8 mouse cellular contexts compared by ENCODE assay signal in genomic region chr9:101077486-101077885, GRCm38 (mm10). TPM values are rescaled to one million over a fixed set of nuclear protein-coding genes. Genes with fewer than 3 reads are reported as not detected.
DNase-seq lines count a peak whose midpoint lies in the region; ATAC-seq and TF ChIP-seq lines count a peak whose summit lies in the region.

No protein-coding gene starts in this region.

- no peaks in the 10 kb centered on the region for H3K9me3 ChIP-seq in heart, embryonic 10.5 days
- no peaks in the 10 kb centered on the region for H3K9me3 ChIP-seq in E14TG2a.4 (ENCODE audit: low read length)
- H3K9me3 ChIP-seq in forebrain, postnatal 0 days (ENCODE audit: low read length) = no peaks in the 10 kb centered on the region
- no peaks in the 10 kb centered on the region for H3K9me3 ChIP-seq in liver, embryonic 16.5 days (replicated peaks; ENCODE audit: control insufficient read depth, low read length)

- peak overlapping the region; percentile 87 for H3K4me2 ChIP-seq in forebrain, postnatal 0 days (ENCODE audit: low read depth)
- peak overlapping the region; percentile 93 for H3K4me2 ChIP-seq in liver, embryonic 16.5 days (ENCODE audit: low read depth, low read length)

- no peak for TF ChIP-seq CTCF in E14TG2a.4 (conservative IDR thresholded peaks at IDR 0.05; ENCODE audit: low read length)
- TF ChIP-seq CTCF in forebrain, postnatal 0 days (IDR thresholded peaks at IDR 0.05; ENCODE audit: low read depth) = no peak

- H3K9ac ChIP-seq in forebrain, postnatal 0 days = peak overlapping the region; percentile 100
- H3K9ac ChIP-seq in liver, embryonic 16.5 days (ENCODE audit: low read depth, low read length) = peak overlapping the region; percentile 98

- 0 out of 2 replicates have a peak, but pooled peaks cover 7% of the 10 kb centered on the region for H3K36me3 ChIP-seq in heart, embryonic 10.5 days
- H3K36me3 ChIP-seq in E14TG2a.4 (ENCODE audit: insufficient read depth, low read length) = peaks cover 47% of the 10 kb centered on the region
- no peaks in the 10 kb centered on the region for H3K36me3 ChIP-seq in forebrain, postnatal 0 days (ENCODE audit: insufficient read depth)
- no peaks in the 10 kb centered on the region for H3K36me3 ChIP-seq in liver, embryonic 16.5 days (ENCODE audit: control insufficient read depth, insufficient read depth)

- intact Hi-C loops in heart, postnatal 14 days (cut with DNase I) = loop anchor here (5.0 to 10.0 kb wide), 2 partner anchors 80 to 433 kb away; no protein-coding TSS in a partner anchor

- no peak for DNase-seq in heart, embryonic 10.5 days (ENCODE audit: low spot score)
- DNase-seq in heart, postnatal 14 days = no peak
- no peak for DNase-seq in forebrain, postnatal 0 days
- DNase-seq in embryo, embryonic 10 days (ENCODE audit: low spot score) = no peak
- no peak for DNase-seq in cerebellum, postnatal 36 days

- peak overlapping the region; percentile 79 for H3K4me3 ChIP-seq in heart, embryonic 10.5 days
- H3K4me3 ChIP-seq in E14TG2a.4 (replicated peaks; ENCODE audit: low read length) = peak overlapping the region; percentile 94
- H3K4me3 ChIP-seq in forebrain, postnatal 0 days (ENCODE audit: low read depth, low read length) = peak overlapping the region; percentile 98
- peak overlapping the region; percentile 78 for H3K4me3 ChIP-seq in liver, embryonic 16.5 days (ENCODE audit: low read depth, low read length)

- peaks cover 25% of the 10 kb centered on the region for H3K4me1 ChIP-seq in heart, embryonic 10.5 days
- peaks cover 69% of the 10 kb centered on the region for H3K4me1 ChIP-seq in E14TG2a.4 (replicated peaks; ENCODE audit: low read depth, low read length)
- H3K4me1 ChIP-seq in forebrain, postnatal 0 days (ENCODE audit: insufficient read depth) = peaks cover 30% of the 10 kb centered on the region
- peaks cover 34% of the 10 kb centered on the region for H3K4me1 ChIP-seq in liver, embryonic 16.5 days (ENCODE audit: control insufficient read depth, low read depth, low read length)

- no peaks in the 10 kb centered on the region for H3K27me3 ChIP-seq in heart, embryonic 10.5 days (ENCODE audit: insufficient read depth, poor library complexity, severe bottlenecking)
- H3K27me3 ChIP-seq in E14TG2a.4 (ENCODE audit: insufficient read depth, low read length) = no peaks in the 10 kb centered on the region
- H3K27me3 ChIP-seq in forebrain, postnatal 0 days (ENCODE audit: insufficient read depth, low read length) = no peaks in the 10 kb centered on the region
- no peaks in the 10 kb centered on the region for H3K27me3 ChIP-seq in liver, embryonic 16.5 days (ENCODE audit: control insufficient read depth, insufficient read depth, low read depth, low read length)

- H3K27ac ChIP-seq in heart, embryonic 10.5 days = no peak overlapping the region
- H3K27ac ChIP-seq in forebrain, postnatal 0 days (ENCODE audit: low read depth, low read length) = no peak overlapping the region
- no peak overlapping the region for H3K27ac ChIP-seq in liver, embryonic 16.5 days (ENCODE audit: low read length)

- ATAC-seq in forebrain, postnatal 0 days = no peak
- no peak for ATAC-seq in liver, embryonic 16.5 days (ENCODE audit: low read depth)
- ATAC-seq in megakaryocyte-erythroid progenitor cell, adult 5-6 weeks (replicated peaks; ENCODE audit: low FRiP score, low TSS enrichment, poor library complexity, severe bottlenecking) = no peak

RNA-seq across cellular contexts. Expression of gene Msl2, which starts 3.6 kb away (rescaled TPM):
- polyA plus RNA-seq in heart, embryonic 10.5 days (2016; fragmentation: Nextera tagmentation; extraction: Ambion mirVana) = 3.2 and 3.7 TPM in 2 replicates
- 10 to 100 TPM; 33.6 to 34.1 TPM for total RNA-seq in heart, postnatal 14 days (2021)
- total RNA-seq in forebrain, postnatal 0 days (2014; rRNA removed) = 27.0 and 33.9 TPM in 2 replicates
- 3.6 and 4.9 TPM in 2 replicates for polyA plus RNA-seq in forebrain, postnatal 0 days (2015; fragmentation: Nextera tagmentation; extraction: Ambion mirVana)
- polyA plus RNA-seq in liver, embryonic 16.5 days (2015; fragmentation: Nextera tagmentation; extraction: Ambion mirVana) = 1.6 and 1.7 TPM in 2 replicates
- total RNA-seq in megakaryocyte-erythroid progenitor cell, adult 5-6 weeks (2014; fragmentation: Nextera tagmentation) = 50.4 and 86.2 TPM in 2 replicates
- 50.3 and 52.2 TPM in 2 replicates for total RNA-seq in megakaryocyte-erythroid progenitor cell, adult 5-6 weeks (2017)

RNA-seq across cellular contexts. Expression of gene Pccb, which starts 42.8 kb away (rescaled TPM):
- polyA plus RNA-seq in heart, embryonic 10.5 days (2016; fragmentation: Nextera tagmentation; extraction: Ambion mirVana) = 15.7 and 19.0 TPM in 2 replicates
- 10 to 100 TPM; 89.0 to 93.4 TPM for total RNA-seq in heart, postnatal 14 days (2021)
- 49.3 and 50.9 TPM in 2 replicates for total RNA-seq in forebrain, postnatal 0 days (2014; rRNA removed)
- 27.2 and 29.3 TPM in 2 replicates for polyA plus RNA-seq in forebrain, postnatal 0 days (2015; fragmentation: Nextera tagmentation; extraction: Ambion mirVana)
- 8.8 TPM in 2 replicates for polyA plus RNA-seq in liver, embryonic 16.5 days (2015; fragmentation: Nextera tagmentation; extraction: Ambion mirVana)
- total RNA-seq in megakaryocyte-erythroid progenitor cell, adult 5-6 weeks (2014; fragmentation: Nextera tagmentation) = 27.7 and 37.8 TPM in 2 replicates
- total RNA-seq in megakaryocyte-erythroid progenitor cell, adult 5-6 weeks (2017) = 23.4 and 33.2 TPM in 2 replicates
